Mouse (Mus musculus): ENCODE measurements around the gene Aplp2. TPM values are rescaled to one million over a fixed set of nuclear protein-coding genes. Genes with fewer than 3 reads are reported as not detected.

Gene Aplp2
- polyA plus RNA-seq, 1 experiment from 2014 or later: 403 TPM

- no peaks in the 10 kb centered on the region for H3K4me1 ChIP-seq (ENCODE audit: control insufficient read depth, insufficient read depth, low read length)
- H3K36me3 ChIP-seq (ENCODE audit: control insufficient read depth, insufficient read depth, low read length): peaks cover 41% of the 10 kb centered on the region
- no peak overlapping the region for H3K4me2 ChIP-seq (ENCODE audit: low read length)
- H3K9me3 ChIP-seq (replicated peaks; ENCODE audit: control insufficient read depth, low read length, poor library complexity, severe bottlenecking): no peaks in the 10 kb centered on the region
- WGBS: 83% methylated on average over 4 of the region's 4 CpGs
- ATAC-seq: no peak
- no peak overlapping the region for H3K9ac ChIP-seq (ENCODE audit: low read depth, low read length)
- H3K27me3 ChIP-seq (ENCODE audit: control insufficient read depth, insufficient read depth, low read depth, low read length): no peaks in the 10 kb centered on the region
- no peak overlapping the region for H3K4me3 ChIP-seq (ENCODE audit: low read depth, low read length)
- H3K27ac ChIP-seq (ENCODE audit: low read length): no peak overlapping the region
These were observed 51.7 kb downstream of the Aplp2 start for GRCm38 (mm10) chr9:31159910-31160309.

DNA sequence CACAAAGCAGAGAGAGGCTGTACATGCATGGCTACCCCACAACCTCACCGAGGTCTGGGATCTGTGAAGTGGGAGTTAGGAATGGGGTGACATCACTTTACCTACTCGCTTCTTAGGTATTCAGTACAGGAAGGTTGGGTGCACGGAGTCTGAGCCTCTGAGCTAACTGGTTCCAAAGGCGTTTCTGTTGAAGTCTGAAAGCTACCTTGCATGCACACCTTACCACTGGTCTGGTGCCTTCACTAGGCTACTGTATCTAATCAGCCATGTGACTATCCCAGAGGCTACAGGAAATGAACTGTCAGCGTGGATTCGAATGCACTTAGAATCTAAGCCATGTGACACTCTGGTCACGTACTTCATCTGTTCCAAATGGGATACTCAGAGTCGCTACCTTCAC is 55.0 kb downstream of the Aplp2 start:
- no peak overlapping the region for H3K4me3 ChIP-seq (ENCODE audit: low read depth, low read length)
- H3K27ac ChIP-seq (ENCODE audit: low read length): no peak overlapping the region
- peaks cover 42% of the 10 kb centered on the region for H3K36me3 ChIP-seq (ENCODE audit: control insufficient read depth, insufficient read depth, low read length)
- no peaks in the 10 kb centered on the region for H3K9me3 ChIP-seq (replicated peaks; ENCODE audit: control insufficient read depth, low read length, poor library complexity, severe bottlenecking)
- ATAC-seq: no peak
- H3K4me1 ChIP-seq (ENCODE audit: control insufficient read depth, insufficient read depth, low read length): no peaks in the 10 kb centered on the region
- no peak overlapping the region for H3K9ac ChIP-seq (ENCODE audit: low read depth, low read length)
- H3K4me2 ChIP-seq (ENCODE audit: low read length): no peak overlapping the region
- H3K27me3 ChIP-seq (ENCODE audit: control insufficient read depth, insufficient read depth, low read depth, low read length): no peaks in the 10 kb centered on the region
- WGBS: 90% methylated on average over 8 of the region's 8 CpGs

GRCm38 (mm10) chr9:31151050-31151449 is 60.6 kb downstream of the Aplp2 start:
- Histone ChIP-seq H3K36me3 (ENCODE audit: control insufficient read depth, insufficient read depth, low read length) (peaks cover 20% of the 10 kb centered on the region), H3K4me2 (ENCODE audit: low read length) (no peak overlapping the region), H3K4me1 (ENCODE audit: control insufficient read depth, insufficient read depth, low read length) (no peaks in the 10 kb centered on the region), H3K4me3 (ENCODE audit: low read depth, low read length) (no peak overlapping the region), H3K9me3 (replicated peaks; ENCODE audit: control insufficient read depth, low read length, poor library complexity, severe bottlenecking) (no peaks in the 10 kb centered on the region), H3K27ac (ENCODE audit: low read length) (no peak overlapping the region), H3K27me3 (ENCODE audit: control insufficient read depth, insufficient read depth, low read depth, low read length) (no peaks in the 10 kb centered on the region), H3K9ac (ENCODE audit: low read depth, low read length) (no peak overlapping the region)
- WGBS: 77% methylated on average over 2 of the region's 2 CpGs
- no peak for ATAC-seq

GRCm38 (mm10) chr9:31148135-31148534 is 63.5 kb downstream of the Aplp2 start:
- Histone ChIP-seq H3K27me3 (ENCODE audit: control insufficient read depth, insufficient read depth, low read depth, low read length) (no peaks in the 10 kb centered on the region), H3K9ac (ENCODE audit: low read depth, low read length) (no peak overlapping the region), H3K27ac (ENCODE audit: low read length) (no peak overlapping the region), H3K36me3 (ENCODE audit: control insufficient read depth, insufficient read depth, low read length) (peaks cover 19% of the 10 kb centered on the region), H3K9me3 (replicated peaks; ENCODE audit: control insufficient read depth, low read length, poor library complexity, severe bottlenecking) (no peaks in the 10 kb centered on the region), H3K4me3 (ENCODE audit: low read depth, low read length) (no peak overlapping the region), H3K4me2 (ENCODE audit: low read length) (no peak overlapping the region), H3K4me1 (ENCODE audit: control insufficient read depth, insufficient read depth, low read length) (no peaks in the 10 kb centered on the region)
- no peak for ATAC-seq
- 87% methylated on average over 7 of the region's 7 CpGs for WGBS

GRCm38 (mm10) chr9:31145272-31145925 is 66.2 kb downstream of the Aplp2 start:
- H3K4me3 ChIP-seq (ENCODE audit: low read depth, low read length): no peak overlapping the region
- H3K27me3 ChIP-seq (ENCODE audit: control insufficient read depth, insufficient read depth, low read depth, low read length): no peaks in the 10 kb centered on the region
- peaks cover 13% of the 10 kb centered on the region for H3K36me3 ChIP-seq (ENCODE audit: control insufficient read depth, insufficient read depth, low read length)
- H3K9ac ChIP-seq (ENCODE audit: low read depth, low read length): no peak overlapping the region
- WGBS: 82% methylated on average over 7 of the region's 7 CpGs
- no peaks in the 10 kb centered on the region for H3K4me1 ChIP-seq (ENCODE audit: control insufficient read depth, insufficient read depth, low read length)
- H3K4me2 ChIP-seq (ENCODE audit: low read length): no peak overlapping the region
- H3K9me3 ChIP-seq (replicated peaks; ENCODE audit: control insufficient read depth, low read length, poor library complexity, severe bottlenecking): no peaks in the 10 kb centered on the region
- no peak for ATAC-seq
- no peak overlapping the region for H3K27ac ChIP-seq (ENCODE audit: low read length)

DNA sequence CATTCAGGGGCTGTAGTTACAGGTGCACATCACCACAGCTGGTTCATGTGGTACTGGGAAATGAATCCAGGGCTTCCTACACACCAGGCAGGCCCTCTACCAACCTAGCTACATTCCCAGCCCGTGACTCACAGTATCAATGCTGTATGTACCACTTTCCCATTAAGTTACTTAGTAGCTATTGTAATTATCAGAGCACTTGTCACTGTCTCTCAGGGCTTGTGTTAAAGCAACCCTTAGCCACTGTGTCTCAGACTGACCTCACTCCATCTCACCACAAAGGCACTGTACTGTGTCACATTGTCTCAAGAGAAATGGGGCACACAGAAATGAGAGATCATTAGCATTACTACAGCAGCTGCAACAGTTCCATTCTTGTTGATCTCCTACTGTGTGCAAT is 68.7 kb downstream of the Aplp2 start:
- 83% methylated on average over 1 of the region's 1 CpGs for WGBS
- no peak for ATAC-seq

DNA sequence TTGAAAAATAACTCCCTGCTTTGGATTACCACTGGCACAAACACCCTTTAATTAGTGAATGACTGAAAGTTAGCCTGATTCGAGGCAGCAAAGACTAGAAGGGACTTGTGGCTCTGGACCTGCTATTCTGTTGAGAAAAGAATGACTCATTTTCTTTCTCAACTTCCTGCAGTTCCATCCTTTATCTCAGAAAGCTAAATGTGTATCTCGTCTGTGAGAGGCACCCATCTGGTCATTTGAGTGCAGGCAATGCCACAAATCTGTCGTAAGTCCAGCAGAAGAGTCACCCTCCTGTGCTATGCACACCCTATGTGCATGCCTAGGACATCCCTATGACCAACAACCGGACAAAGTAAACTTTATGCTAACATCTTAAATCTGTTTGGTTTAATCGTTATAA is 78.5 kb downstream of the Aplp2 start:
- H3K9ac ChIP-seq (ENCODE audit: low read depth, low read length): no peak overlapping the region
- no peak overlapping the region for H3K27ac ChIP-seq (ENCODE audit: low read length)
- 87% methylated on average over 5 of the region's 5 CpGs for WGBS
- no peaks in the 10 kb centered on the region for H3K9me3 ChIP-seq (replicated peaks; ENCODE audit: control insufficient read depth, low read length, poor library complexity, severe bottlenecking)
- no peaks in the 10 kb centered on the region for H3K36me3 ChIP-seq (ENCODE audit: control insufficient read depth, insufficient read depth, low read length)
- H3K4me1 ChIP-seq (ENCODE audit: control insufficient read depth, insufficient read depth, low read length): peaks cover 18% of the 10 kb centered on the region
- no peak for ATAC-seq
- no peak overlapping the region for H3K4me3 ChIP-seq (ENCODE audit: low read depth, low read length)
- peaks cover 34% of the 10 kb centered on the region for H3K27me3 ChIP-seq (ENCODE audit: control insufficient read depth, insufficient read depth, low read depth, low read length)
- no peak overlapping the region for H3K4me2 ChIP-seq (ENCODE audit: low read length)

More for the DNA sequence above, 68.7 kb downstream of the Aplp2 start:
- no peaks in the 10 kb centered on the region for H3K9me3 ChIP-seq (replicated peaks; ENCODE audit: control insufficient read depth, low read length, poor library complexity, severe bottlenecking)
- no peaks in the 10 kb centered on the region for H3K4me1 ChIP-seq (ENCODE audit: control insufficient read depth, insufficient read depth, low read length)
- H3K4me2 ChIP-seq (ENCODE audit: low read length): no peak overlapping the region
- no peak overlapping the region for H3K27ac ChIP-seq (ENCODE audit: low read length)
- H3K4me3 ChIP-seq (ENCODE audit: low read depth, low read length): no peak overlapping the region
- H3K9ac ChIP-seq (ENCODE audit: low read depth, low read length): no peak overlapping the region
- no peaks in the 10 kb centered on the region for H3K27me3 ChIP-seq (ENCODE audit: control insufficient read depth, insufficient read depth, low read depth, low read length)
- 0 out of 2 replicates have a peak, but pooled peaks cover 2% of the 10 kb centered on the region for H3K36me3 ChIP-seq (ENCODE audit: control insufficient read depth, insufficient read depth, low read length)

DNA sequence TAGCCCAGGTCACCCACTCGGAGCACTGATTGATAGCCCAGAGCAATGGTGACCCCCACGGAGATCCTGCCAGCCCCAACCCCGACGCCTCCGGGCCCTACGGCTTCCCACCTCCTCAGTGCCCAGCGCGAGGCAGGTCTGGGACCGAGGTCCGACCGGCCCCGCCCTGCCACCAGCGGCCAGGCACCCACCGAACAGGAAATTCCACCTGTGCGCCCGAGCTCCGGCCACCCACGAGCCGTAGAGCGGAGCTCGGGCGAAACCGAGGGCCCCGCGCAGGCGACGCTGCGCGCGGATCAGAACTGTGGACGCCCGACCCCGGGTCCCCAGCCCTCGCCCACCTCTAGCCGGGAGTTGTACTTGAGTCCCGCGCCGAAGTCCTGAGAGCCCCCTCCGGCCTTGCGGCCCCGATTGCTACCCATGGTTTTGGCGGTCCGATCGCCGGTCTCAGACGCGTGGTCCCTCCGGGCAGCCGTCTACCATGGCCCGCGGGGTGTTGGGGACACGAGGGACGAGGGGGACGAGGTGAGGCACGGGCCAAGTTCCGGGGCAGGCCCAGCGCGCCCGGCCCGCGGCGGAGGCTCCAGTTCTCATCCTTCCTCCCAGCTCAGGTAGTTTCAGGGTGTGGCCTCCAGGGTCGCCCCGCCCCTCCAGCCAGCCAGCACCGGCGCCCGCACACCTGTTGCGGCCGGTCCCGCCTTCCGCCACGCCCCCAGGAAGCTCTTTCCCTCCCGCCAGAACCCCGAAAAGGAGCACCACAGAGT is 80.2 kb downstream of the Aplp2 start, which contains the start of gene St14:
St14 (minus strand) TSS at position 649 of the 764 bp plus-strand sequence.
- no peaks in the 10 kb centered on the region for H3K9me3 ChIP-seq (replicated peaks; ENCODE audit: control insufficient read depth, low read length, poor library complexity, severe bottlenecking)
- peak within 1 kb of the TSS; percentile 80 for H3K4me2 ChIP-seq (ENCODE audit: low read length)
- peaks cover 34% of the 10 kb centered on the region for H3K27me3 ChIP-seq (ENCODE audit: control insufficient read depth, insufficient read depth, low read depth, low read length)
- H3K9ac ChIP-seq (ENCODE audit: low read depth, low read length): peak within 1 kb of the TSS; percentile 52
- 1% methylated on average over 74 of the region's 74 CpGs for WGBS
- peak; percentile 44; the same call in 1 of the 2 replicates for ATAC-seq
- no peak within 1 kb of the TSS for H3K27ac ChIP-seq (ENCODE audit: low read length)
- peaks cover 18% of the 10 kb centered on the region for H3K4me1 ChIP-seq (ENCODE audit: control insufficient read depth, insufficient read depth, low read length)
- H3K36me3 ChIP-seq (ENCODE audit: control insufficient read depth, insufficient read depth, low read length): no peaks in the 10 kb centered on the region
- peak within 1 kb of the TSS; percentile 45 for H3K4me3 ChIP-seq (ENCODE audit: low read depth, low read length)

All from midbrain, embryonic 16.5 days (tissue).